Comparison of ENCODE assay signal across 31 mouse cellular contexts in genomic region chr6:145300266-145300858, GRCm38 (mm10). TPM values are rescaled to one million over a fixed set of nuclear protein-coding genes. Genes with fewer than 3 reads are reported as not detected.
DNase-seq lines count a peak whose midpoint lies in the region; ATAC-seq and TF ChIP-seq lines count a peak whose summit lies in the region.
"Had no signal": no experiment of that assay in that cellular context is flagged by ENCODE, and none has a peak within 500 bp of the region (broad histone marks: within the 10 kb centered on the region; RNA-seq: fewer than 3 reads in every experiment).

No protein-coding gene starts in this region.

- no peak for ATAC-seq in forebrain, embryonic 14.5 days
- ATAC-seq in forebrain, postnatal 0 days = no peak
- 0 out of 2 replicates have a peak, but pooled peaks have one; percentile 52 for ATAC-seq in hindbrain, embryonic 15.5 days (ENCODE audit: low FRiP score, low read depth)
- no peak for ATAC-seq in hindbrain, embryonic 12.5 days (ENCODE audit: low FRiP score)
- ATAC-seq in lung, embryonic 16.5 days (ENCODE audit: low read depth) = no peak
- no peak for ATAC-seq in CD4-positive, CD25-positive, alpha-beta regulatory T cell, adult 4 months
- ATAC-seq: midbrain, embryonic 16.5 days; Patski had no signal

- no peak overlapping the region for H3K9ac ChIP-seq in forebrain, embryonic 14.5 days (ENCODE audit: low read length)
- no peak overlapping the region for H3K9ac ChIP-seq in forebrain, postnatal 0 days
- no peak overlapping the region for H3K9ac ChIP-seq in hindbrain, embryonic 15.5 days
- no peak overlapping the region for H3K9ac ChIP-seq in hindbrain, embryonic 12.5 days
- no peak overlapping the region for H3K9ac ChIP-seq in lung, embryonic 16.5 days (ENCODE audit: low read length)
- H3K9ac ChIP-seq: forebrain, embryonic 12.5 days; heart, embryonic 12.5 days; kidney, embryonic 15.5 days; limb, embryonic 15.5 days; liver, embryonic 13.5 days; neural tube, embryonic 12.5 days had no signal

- peaks cover 12% of the 10 kb centered on the region for H3K4me1 ChIP-seq in forebrain, embryonic 14.5 days (ENCODE audit: control insufficient read depth, insufficient read depth, low read length)
- 0 out of 2 replicates have a peak, but pooled peaks cover 7% of the 10 kb centered on the region for H3K4me1 ChIP-seq in forebrain, postnatal 0 days (ENCODE audit: insufficient read depth)
- H3K4me1 ChIP-seq in hindbrain, embryonic 15.5 days (replicated peaks) = peaks cover 15% of the 10 kb centered on the region
- peaks cover 8% of the 10 kb centered on the region for H3K4me1 ChIP-seq in hindbrain, embryonic 12.5 days
- peaks cover 24% of the 10 kb centered on the region for H3K4me1 ChIP-seq in lung, embryonic 16.5 days (replicated peaks; ENCODE audit: control insufficient read depth, insufficient read depth, low read length)
- H3K4me1 ChIP-seq in lung, adult 2 months (ENCODE audit: control insufficient read depth, insufficient read depth, low read length) = no peaks in the 10 kb centered on the region

- no peak overlapping the region for H3K4me3 ChIP-seq in forebrain, embryonic 14.5 days (ENCODE audit: low read depth, low read length)
- no peak overlapping the region for H3K4me3 ChIP-seq in forebrain, postnatal 0 days (ENCODE audit: low read depth, low read length)
- no peak overlapping the region for H3K4me3 ChIP-seq in hindbrain, embryonic 15.5 days
- no peak overlapping the region for H3K4me3 ChIP-seq in hindbrain, embryonic 12.5 days
- no peak overlapping the region for H3K4me3 ChIP-seq in lung, embryonic 16.5 days (ENCODE audit: low read length)
- no peak overlapping the region for H3K4me3 ChIP-seq in lung, adult 2 months (replicated peaks; ENCODE audit: extremely low read depth, low read depth, low read length)
- H3K4me3 ChIP-seq: erythroblast, embryonic 14.5 days; forebrain, embryonic 12.5 days; heart, embryonic 12.5 days; kidney, embryonic 15.5 days; limb, embryonic 15.5 days; liver, embryonic 13.5 days; myocyte; neural tube, embryonic 12.5 days had no signal

- H3K36me3 ChIP-seq in forebrain, embryonic 14.5 days (ENCODE audit: control insufficient read depth, insufficient read depth, low read length) = no peaks in the 10 kb centered on the region
- H3K36me3 ChIP-seq in forebrain, postnatal 0 days (ENCODE audit: insufficient read depth) = no peaks in the 10 kb centered on the region
- H3K36me3 ChIP-seq in hindbrain, embryonic 15.5 days = no peaks in the 10 kb centered on the region
- no peaks in the 10 kb centered on the region for H3K36me3 ChIP-seq in hindbrain, embryonic 12.5 days
- no peaks in the 10 kb centered on the region for H3K36me3 ChIP-seq in lung, embryonic 16.5 days (ENCODE audit: control insufficient read depth, insufficient read depth, low read length)
- H3K36me3 ChIP-seq: forebrain, embryonic 12.5 days; heart, embryonic 12.5 days; kidney, embryonic 15.5 days; limb, embryonic 15.5 days; liver, embryonic 13.5 days; neural tube, embryonic 12.5 days had no signal

- H3K27ac ChIP-seq in forebrain, embryonic 14.5 days (ENCODE audit: low read depth, low read length) = no peak overlapping the region
- no peak overlapping the region for H3K27ac ChIP-seq in forebrain, postnatal 0 days (ENCODE audit: low read depth, low read length)
- H3K27ac ChIP-seq in hindbrain, embryonic 15.5 days (replicated peaks) = no peak overlapping the region
- H3K27ac ChIP-seq in hindbrain, embryonic 12.5 days = no peak overlapping the region
- H3K27ac ChIP-seq in lung, embryonic 16.5 days (ENCODE audit: low read length) = peak overlapping the region; percentile 28
- H3K27ac ChIP-seq: forebrain, embryonic 12.5 days; kidney, embryonic 15.5 days; limb, embryonic 15.5 days; liver, embryonic 13.5 days; macrophage; neural tube, embryonic 12.5 days; stomach, postnatal 0 days had no signal

- no peaks in the 10 kb centered on the region for H3K27me3 ChIP-seq in forebrain, embryonic 14.5 days (replicated peaks; ENCODE audit: control insufficient read depth, insufficient read depth, low read length)
- H3K27me3 ChIP-seq in forebrain, postnatal 0 days (ENCODE audit: insufficient read depth, low read length) = no peaks in the 10 kb centered on the region
- H3K27me3 ChIP-seq in hindbrain, embryonic 15.5 days = no peaks in the 10 kb centered on the region
- H3K27me3 ChIP-seq in hindbrain, embryonic 12.5 days = no peaks in the 10 kb centered on the region; the same call in 1 of the 2 replicates
- H3K27me3 ChIP-seq in lung, embryonic 16.5 days (ENCODE audit: control insufficient read depth, insufficient read depth, low read depth, low read length) = no peaks in the 10 kb centered on the region
- H3K27me3 ChIP-seq: forebrain, embryonic 12.5 days; limb, embryonic 15.5 days; liver, embryonic 13.5 days; neural tube, embryonic 12.5 days; Patski had no signal

- TF ChIP-seq POLR2A in lung, adult 2 months (IDR thresholded peaks at IDR 0.05; ENCODE audit: borderline replicate concordance, extremely low read depth, low read depth, low read length) = no peak

- no peak for TF ChIP-seq CTCF in forebrain, postnatal 0 days (IDR thresholded peaks at IDR 0.05; ENCODE audit: low read depth)
- no peak for TF ChIP-seq CTCF in lung, adult 2 months (IDR thresholded peaks at IDR 0.05; ENCODE audit: insufficient read depth, low read length)

- H3K9me3 ChIP-seq in forebrain, embryonic 14.5 days (replicated peaks; ENCODE audit: control insufficient read depth, low read length) = no peaks in the 10 kb centered on the region
- no peaks in the 10 kb centered on the region for H3K9me3 ChIP-seq in forebrain, postnatal 0 days (ENCODE audit: low read length)
- H3K9me3 ChIP-seq in hindbrain, embryonic 15.5 days = no peaks in the 10 kb centered on the region
- no peaks in the 10 kb centered on the region for H3K9me3 ChIP-seq in hindbrain, embryonic 12.5 days (replicated peaks)
- no peaks in the 10 kb centered on the region for H3K9me3 ChIP-seq in lung, embryonic 16.5 days (ENCODE audit: control insufficient read depth, low read length)
- H3K9me3 ChIP-seq: forebrain, embryonic 12.5 days; kidney, embryonic 15.5 days; limb, embryonic 15.5 days; liver, embryonic 13.5 days; neural tube, embryonic 12.5 days had no signal

- peak; percentile 44 for DNase-seq in forebrain, embryonic 14.5 days (ENCODE audit: low spot score)
- no peak for DNase-seq in forebrain, postnatal 0 days
- DNase-seq in lung, adult 2 months = no peak
- DNase-seq: adrenal gland, postnatal 14 days; cerebellum, adult 11-12 months; cerebellum, postnatal 14 days; gastrocnemius, postnatal 25 days; heart, adult 11 months; heart, postnatal 4 days; kidney, adult 18-20 months; kidney, postnatal 25 days; liver, embryonic 13.5 days; lung, adult 18-20 months; right cerebral cortex, postnatal 4 days; thymus, adult 18-20 months; thymus, postnatal 25 days had no signal

- WGBS in forebrain, embryonic 14.5 days = 44% methylated on average over 6 of the region's 6 CpGs
- 33% methylated on average over 6 of the region's 6 CpGs for WGBS in forebrain, postnatal 0 days
- WGBS in hindbrain, embryonic 15.5 days = 53% methylated on average over 6 of the region's 6 CpGs
- 61% methylated on average over 6 of the region's 6 CpGs for WGBS in hindbrain, embryonic 12.5 days
- 40% methylated on average over 6 of the region's 6 CpGs for WGBS in lung, embryonic 16.5 days
- 60% methylated on average over 6 of the region's 6 CpGs for WGBS in lung, adult 2 months

- no peak overlapping the region for H3K4me2 ChIP-seq in forebrain, embryonic 14.5 days (ENCODE audit: low read length)
- no peak overlapping the region for H3K4me2 ChIP-seq in forebrain, postnatal 0 days (ENCODE audit: low read depth)
- no peak overlapping the region for H3K4me2 ChIP-seq in hindbrain, embryonic 15.5 days
- H3K4me2 ChIP-seq in hindbrain, embryonic 12.5 days (replicated peaks) = no peak overlapping the region
- H3K4me2 ChIP-seq in lung, embryonic 16.5 days (ENCODE audit: low read depth, low read length) = no peak overlapping the region
- H3K4me2 ChIP-seq: forebrain, embryonic 12.5 days; heart, embryonic 12.5 days; kidney, embryonic 15.5 days; limb, embryonic 15.5 days; liver, embryonic 13.5 days; neural tube, embryonic 12.5 days had no signal

RNA-seq across cellular contexts. Expression of gene Kras, which starts 50.3 kb away (rescaled TPM):
- 120 and 133 TPM in 2 replicates for polyA plus RNA-seq in forebrain, embryonic 14.5 days (2014; fragmentation: Nextera tagmentation; extraction: Ambion mirVana)
- total RNA-seq in forebrain, postnatal 0 days (2014; rRNA removed) = 41.3 and 47.6 TPM in 2 replicates
- polyA plus RNA-seq in forebrain, postnatal 0 days (2015; fragmentation: Nextera tagmentation; extraction: Ambion mirVana) = 82.8 and 92.1 TPM in 2 replicates
- 83.8 and 85.4 TPM in 2 replicates for polyA plus RNA-seq in hindbrain, embryonic 15.5 days (2015; fragmentation: Nextera tagmentation; extraction: Ambion mirVana)
- polyA plus RNA-seq in hindbrain, embryonic 12.5 days (2016; fragmentation: Nextera tagmentation; extraction: Ambion mirVana) = 109 and 116 TPM in 2 replicates
- polyA plus RNA-seq in lung, embryonic 16.5 days (2015; fragmentation: Nextera tagmentation; extraction: Ambion mirVana) = 97.6 and 99.5 TPM in 2 replicates
- polyA plus RNA-seq in lung, adult 2 months (2012; rRNA removed) = 23.2 and 27.7 TPM in 2 replicates
- 10 to 100 TPM; 18.3 to 35.8 TPM for polyA plus RNA-seq in CD4-positive, CD25-positive, alpha-beta regulatory T cell, adult 4 months (2017; shearing (Covaris generic))
